Mouse (Mus musculus) gastrocnemius, adult 8-10 months (tissue): Measurements from ENCODE around the gene Cacna1c. TPM values are rescaled to one million over a fixed set of nuclear protein-coding genes. Genes with fewer than 3 reads are reported as not detected.

ENCODE experiments used
- DNase-seq, 2 experiments: peaks; one replicate each; pipeline ENCODE4 v3.0.0; 2022; ENCODE audit warnings: low spot score in 2 of 2
- total RNA-seq, 4 experiments: library from RNA; stranded (reverse); gene quantifications; 2 replicates each; pipeline ENCODE4 v1.2.4; 2022

Gene Cacna1c
- total RNA-seq, 4 experiments from 2014 or later, result 0.61 to 1.3 (median 0.90) TPM

- DNase-seq, result no peak
Observed at GRCm38 (mm10) chr6:118933017-118933594, 263.1 kb downstream of the Cacna1c start.

- no peak for DNase-seq
Observed at GRCm38 (mm10) chr6:118932002-118932700, 264.1 kb downstream of the Cacna1c start.

- no peak for DNase-seq
Observed at GRCm38 (mm10) chr6:118926669-118927068, 269.5 kb downstream of the Cacna1c start.

GRCm38 (mm10) chr6:118924426-118924825 lies 271.8 kb downstream of the Cacna1c start:
- no peak for DNase-seq

GRCm38 (mm10) chr6:118923926-118924325 lies 272.3 kb downstream of the Cacna1c start:
- DNase-seq, result no peak

- DNase-seq, result no peak
Observed at GRCm38 (mm10) chr6:118923212-118923577, 273.0 kb downstream of the Cacna1c start.

GRCm38 (mm10) chr6:118922328-118923211 lies 273.6 kb downstream of the Cacna1c start:
- DNase-seq, result peak; percentile 33 to 50

- DNase-seq, result no peak
Observed at GRCm38 (mm10) chr6:118908176-118908575, 288.0 kb downstream of the Cacna1c start.

GRCm38 (mm10) chr6:118907704-118908103 lies 288.5 kb downstream of the Cacna1c start:
- DNase-seq, result no peak

- DNase-seq, result no peak
Observed at GRCm38 (mm10) chr6:118906878-118907277, 289.3 kb downstream of the Cacna1c start.

- no peak for DNase-seq
Observed at GRCm38 (mm10) chr6:118899688-118900087, 296.5 kb downstream of the Cacna1c start.

- peak; percentile 5 to 31 for DNase-seq
Observed at GRCm38 (mm10) chr6:118897101-118897500, 299.1 kb downstream of the Cacna1c start.

- no peak for DNase-seq
Observed at GRCm38 (mm10) chr6:118894043-118894442, 302.2 kb downstream of the Cacna1c start.

GRCm38 (mm10) chr6:118889441-118889840 lies 306.8 kb downstream of the Cacna1c start:
- DNase-seq, result no peak

GRCm38 (mm10) chr6:118887032-118887431 lies 309.2 kb downstream of the Cacna1c start:
- no peak for DNase-seq

- no peak for DNase-seq
Observed at GRCm38 (mm10) chr6:118884961-118885360, 311.3 kb downstream of the Cacna1c start.

- no peak for DNase-seq
Observed at GRCm38 (mm10) chr6:118884073-118884551, 312.1 kb downstream of the Cacna1c start.

- no peak for DNase-seq
Observed at GRCm38 (mm10) chr6:118876204-118876603, 320.0 kb downstream of the Cacna1c start.

- DNase-seq, result no peak
Observed at GRCm38 (mm10) chr6:118870241-118870841, 325.9 kb downstream of the Cacna1c start.

GRCm38 (mm10) chr6:118867384-118867783 lies 328.8 kb downstream of the Cacna1c start:
- no peak for DNase-seq

GRCm38 (mm10) chr6:118866889-118867288 lies 329.3 kb downstream of the Cacna1c start:
- no peak for DNase-seq
